Mouse (Mus musculus) liver, adult 2 months (tissue): ENCODE results near the gene Comt. TPM values are rescaled to one million over a fixed set of nuclear protein-coding genes. Genes with fewer than 3 reads are reported as not detected.
A peak's percentile ranks its signal among the peaks of the same experiment; 100 is the strongest.

ENCODE experiments used
- DNase-seq: peaks from one replicate; pipeline ENCODE4 v3.0.0-alpha.2; 2011; ENCODE audit warnings: low read depth, low spot score; ENCODE audit errors: extremely low read depth
- H3K27ac ChIP-seq: fragments of 200-500 bp; replicated peaks from 2 replicates; pipeline ENCODE4 v1.5.1; 2012; ENCODE audit warnings: low read depth, mild to moderate bottlenecking, control low read depth, inconsistent platforms, low read length; ENCODE audit not compliant: insufficient read depth
- H3K27me3 ChIP-seq: fragments of 200-500 bp; 2 replicates; pipeline ENCODE4 v1.6.1; 2012; ENCODE audit warnings: mild to moderate bottlenecking, moderate library complexity, low read length, inconsistent platforms; ENCODE audit not compliant: control insufficient read depth, insufficient read depth
- H3K36me3 ChIP-seq: fragments of 200-500 bp; 2 replicates; pipeline ENCODE4 v1.6.1; 2012; ENCODE audit warnings: low read length, inconsistent platforms; ENCODE audit not compliant: control insufficient read depth, insufficient read depth
- H3K4me1 ChIP-seq: fragments of 200-500 bp; 2 replicates; pipeline ENCODE4 v1.6.1; 2011; ENCODE audit warnings: low read length; ENCODE audit not compliant: control insufficient read depth, insufficient read depth
- H3K4me3 ChIP-seq: fragments of 200-500 bp; 2 replicates; pipeline ENCODE4 v1.5.1; 2011; ENCODE audit warnings: low read depth, mild to moderate bottlenecking, control low read depth, low read length, moderate library complexity; ENCODE audit not compliant: insufficient read depth
- H3K79me2 ChIP-seq: fragments of 200-500 bp; 2 replicates; pipeline ENCODE4 v1.6.1; 2012; ENCODE audit warnings: inconsistent platforms, mild to moderate bottlenecking, low read length, moderate library complexity; ENCODE audit not compliant: control insufficient read depth, insufficient read depth
- H3K9ac ChIP-seq: fragments of 200-500 bp; 2 replicates; pipeline ENCODE4 v1.6.1; 2012; ENCODE audit warnings: low read depth, mild to moderate bottlenecking, control low read depth, inconsistent platforms, low read length
- CTCF ChIP-seq: fragments of 200-500 bp; IDR thresholded peaks from 2 replicates; pipeline ENCODE4 v1.5.1; 2011; ENCODE audit warnings: low read depth, low read length, control low read depth
- POLR2A ChIP-seq: fragments of 200-500 bp; IDR thresholded peaks from 2 replicates; pipeline ENCODE4 v1.6.1; 2011; ENCODE audit warnings: low read length, control low read depth; ENCODE audit not compliant: insufficient read depth; ENCODE audit errors: extremely low read depth
- WGBS: fragments of 180-500 bp; shearing (Covaris S2); methylation state at CpG from one replicate; pipeline ENCODE4 v1.1.7; 2018; 5-methylcytosine and 5-hydroxymethylcytosine counted together
- polyA plus RNA-seq: library from polyadenylated mRNA; depleted of rRNA; stranded (reverse); fragments of >200 nt; gene quantifications from 2 replicates; pipeline ENCODE4 v1.2.3, GENCODE M21; 2012
- total RNA-seq: library from RNA; depleted of rRNA; stranded (reverse); fragments of >200 nt; gene quantifications from 2 replicates; pipeline ENCODE4 v1.2.3, GENCODE M21; 2014

Comt gene
- total and polyA plus RNA-seq, 2 experiments: 538 to 1,223 TPM

GRCm38 (mm10) chr16:18381621-18382258 is 44.9 kb downstream of the Comt start:
- DNase-seq: no peak
- peaks cover 2% of the 10 kb centered on the region; the same call in 1 of the 2 replicates for H3K79me2 ChIP-seq
- no peak overlapping the region for H3K4me3 ChIP-seq
- no peak overlapping the region for H3K27ac ChIP-seq
- TF ChIP-seq POLR2A: no peak
- 91% methylated on average over 6 of the region's 6 CpGs for WGBS
- H3K9ac ChIP-seq: no peak overlapping the region
- H3K27me3 ChIP-seq: no peaks in the 10 kb centered on the region
- H3K4me1 ChIP-seq: peaks cover 7% of the 10 kb centered on the region
- no peaks in the 10 kb centered on the region for H3K36me3 ChIP-seq

GRCm38 (mm10) chr16:18380495-18381063 is 46.1 kb downstream of the Comt start:
- H3K9ac ChIP-seq: no peak overlapping the region
- H3K4me3 ChIP-seq: no peak overlapping the region
- TF ChIP-seq CTCF: no peak
- no peak for TF ChIP-seq POLR2A
- no peak for DNase-seq
- H3K4me1 ChIP-seq: peaks cover 11% of the 10 kb centered on the region
- H3K36me3 ChIP-seq: no peaks in the 10 kb centered on the region
- peaks cover 2% of the 10 kb centered on the region; the same call in 1 of the 2 replicates for H3K79me2 ChIP-seq
- no peak overlapping the region for H3K27ac ChIP-seq
- no peaks in the 10 kb centered on the region for H3K27me3 ChIP-seq
- 92% methylated on average over 6 of the region's 6 CpGs for WGBS

GRCm38 (mm10) chr16:18379338-18380001 is 47.2 kb downstream of the Comt start:
- Histone ChIP-seq H3K79me2 (peaks cover 2% of the 10 kb centered on the region; the same call in 1 of the 2 replicates), H3K27ac (no peak overlapping the region), H3K27me3 (no peaks in the 10 kb centered on the region), H3K36me3 (no peaks in the 10 kb centered on the region), H3K4me1 (peaks cover 11% of the 10 kb centered on the region), H3K4me3 (no peak overlapping the region), H3K9ac (no peak overlapping the region)
- no peak for DNase-seq
- TF ChIP-seq CTCF (no peak), POLR2A (no peak)
- WGBS: 91% methylated on average over 8 of the region's 8 CpGs

GRCm38 (mm10) chr16:18378489-18378888 is 48.2 kb downstream of the Comt start:
- no peak for DNase-seq
- no peak overlapping the region for H3K4me3 ChIP-seq
- 22% methylated on average over 1 of the region's 1 CpGs for WGBS
- H3K9ac ChIP-seq: no peak overlapping the region
- no peak for TF ChIP-seq CTCF
- TF ChIP-seq POLR2A: no peak
- H3K79me2 ChIP-seq: peaks cover 2% of the 10 kb centered on the region; the same call in 1 of the 2 replicates
- no peaks in the 10 kb centered on the region for H3K36me3 ChIP-seq
- H3K4me1 ChIP-seq: peaks cover 11% of the 10 kb centered on the region
- H3K27ac ChIP-seq: no peak overlapping the region
- no peaks in the 10 kb centered on the region for H3K27me3 ChIP-seq

GRCm38 (mm10) chr16:18377203-18377602 is 49.4 kb downstream of the Comt start:
- H3K79me2 ChIP-seq: peaks cover 2% of the 10 kb centered on the region; the same call in 1 of the 2 replicates
- H3K4me1 ChIP-seq: peaks cover 8% of the 10 kb centered on the region
- 22% methylated on average over 3 of the region's 3 CpGs for WGBS
- no peak overlapping the region for H3K9ac ChIP-seq
- no peaks in the 10 kb centered on the region for H3K27me3 ChIP-seq
- peak; percentile 75 for DNase-seq
- TF ChIP-seq CTCF (no peak), POLR2A (no peak)
- no peak overlapping the region for H3K27ac ChIP-seq
- H3K36me3 ChIP-seq: no peaks in the 10 kb centered on the region
- H3K4me3 ChIP-seq: no peak overlapping the region
